Mouse (Mus musculus) cortical plate, adult 2 months (tissue): ENCODE measurements around the gene Tenm4.

Source experiments
- CTCF ChIP-seq: fragments of 200-500 bp; IDR thresholded peaks from 2 replicates; pipeline ENCODE4 v1.5.1; 2011; ENCODE audit warnings: mild to moderate bottlenecking, control low read depth, low read length; ENCODE audit not compliant: insufficient read depth; ENCODE audit errors: extremely low read depth
- POLR2A ChIP-seq: fragments of 200-500 bp; IDR thresholded peaks from 2 replicates; pipeline ENCODE4 v1.6.1; 2011; ENCODE audit warnings: mild to moderate bottlenecking, low read length, control low read depth; ENCODE audit not compliant: insufficient read depth; ENCODE audit errors: extremely low read depth

GRCm38 (mm10) chr7:96635830-96636440 lies 464.9 kb downstream of the Tenm4 start:
- no peak for TF ChIP-seq CTCF
- no peak for TF ChIP-seq POLR2A
